Mouse (Mus musculus): ENCODE measurements at regions not wholly inside any gene's neighbourhood (a gene's known extent, or its start where the extent isn't known, plus 50 kb on each side); places are given as distances from the start of the nearest gene placed in this dataset.

DNA sequence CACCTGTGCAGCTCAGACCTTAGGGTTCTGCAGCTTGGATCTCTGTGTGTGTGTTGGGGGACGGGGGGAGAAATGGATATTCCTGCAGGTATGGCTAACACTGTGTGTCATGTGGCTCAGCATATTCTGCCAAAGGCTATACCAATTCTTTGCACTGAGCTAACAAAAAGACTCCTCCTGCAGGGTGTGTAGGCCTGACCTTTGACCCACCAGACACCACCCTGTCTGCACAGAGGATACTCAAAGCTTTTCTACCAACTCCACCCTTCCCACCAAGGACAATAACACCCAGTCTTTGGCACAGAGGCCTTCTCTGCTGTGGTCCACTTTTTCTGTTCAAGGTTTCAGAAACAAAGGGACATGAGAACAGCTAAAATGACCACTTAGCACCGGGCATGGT, 68.3 kb upstream of the Cdkn3 start:
- Histone ChIP-seq H3K4me3 (no peak overlapping the region), H3K27me3 (ENCODE audit: control insufficient read depth, insufficient read depth, insufficient read length) (no peaks in the 10 kb centered on the region), H3ac (ENCODE audit: control insufficient read depth, insufficient read length) (no peak overlapping the region), H3K4me2 (ENCODE audit: low read depth) (no peak overlapping the region), H3K79me2 (ENCODE audit: control insufficient read depth, insufficient read depth) (no peaks in the 10 kb centered on the region), H3K36me3 (ENCODE audit: control insufficient read depth, insufficient read depth) (no peaks in the 10 kb centered on the region)
- TF ChIP-seq REST (IDR thresholded peaks at IDR 0.05; ENCODE audit: insufficient read depth, insufficient read length), result no peak
- no peak for TF ChIP-seq CEBPB (IDR thresholded peaks at IDR 0.05; ENCODE audit: insufficient read depth, poor library complexity, severe bottlenecking)
- no peak for TF ChIP-seq POLR2AphosphoS2 (IDR thresholded peaks at IDR 0.05; ENCODE audit: insufficient read length, low read depth)

DNA sequence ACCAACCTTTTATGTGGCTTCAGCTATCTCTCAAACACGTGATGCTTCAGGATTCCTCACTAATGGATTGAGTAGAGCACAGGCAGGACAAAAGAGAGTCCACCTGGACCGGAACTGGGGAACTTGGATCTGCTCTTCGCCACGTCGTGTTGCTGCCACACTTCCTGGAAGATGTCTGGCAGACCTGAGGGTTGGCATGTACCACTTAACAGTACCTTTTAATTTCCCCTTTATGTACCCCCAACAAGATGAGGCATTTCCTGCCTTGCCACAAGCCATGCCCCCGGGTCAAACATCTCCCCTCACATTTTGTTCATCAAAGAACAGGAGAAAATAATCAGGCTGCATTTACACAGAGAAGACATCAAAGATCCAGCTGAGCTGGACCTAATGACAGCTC, 77.6 kb upstream of the Cdkn3 start:
- TF ChIP-seq CEBPB (IDR thresholded peaks at IDR 0.05; ENCODE audit: insufficient read depth, poor library complexity, severe bottlenecking), result no peak
- TF ChIP-seq TCF3 (IDR thresholded peaks at IDR 0.05; ENCODE audit: insufficient read length, low read depth), result no peak
- TF ChIP-seq MYOD1 (IDR thresholded peaks at IDR 0.05; ENCODE audit: control insufficient read depth in 1 of 3, insufficient read length in 2 of 3, low read depth in 2 of 3), result no peak
- TF ChIP-seq POLR2AphosphoS2 (IDR thresholded peaks at IDR 0.05; ENCODE audit: insufficient read length, low read depth), result no peak
- no peak for TF ChIP-seq REST (IDR thresholded peaks at IDR 0.05; ENCODE audit: insufficient read depth, insufficient read length)
- no peak for TF ChIP-seq SRF (IDR thresholded peaks at IDR 0.05; ENCODE audit: control insufficient read depth, insufficient read length, low read depth)
- TF ChIP-seq TCF12 (IDR thresholded peaks at IDR 0.05; ENCODE audit: insufficient read depth, poor library complexity, severe bottlenecking), result no peak
- no peak for TF ChIP-seq MYOG (IDR thresholded peaks at IDR 0.05; ENCODE audit: control insufficient read depth in 1 of 3, insufficient read depth in 1 of 3, insufficient read length in 2 of 3, low read depth in 2 of 3)
- TF ChIP-seq MAX (IDR thresholded peaks at IDR 0.05; ENCODE audit: low read depth), result no peak
- TF ChIP-seq USF1 (IDR thresholded peaks at IDR 0.05; ENCODE audit: low read depth), result no peak
- H3K4me3 ChIP-seq, result no peak overlapping the region
- H3ac ChIP-seq (ENCODE audit: control insufficient read depth, insufficient read length), result no peak overlapping the region
- no peaks in the 10 kb centered on the region for H3K36me3 ChIP-seq (ENCODE audit: control insufficient read depth, insufficient read depth)
- H3K79me2 ChIP-seq (ENCODE audit: control insufficient read depth, insufficient read depth), result no peaks in the 10 kb centered on the region
- no peaks in the 10 kb centered on the region for H3K27me3 ChIP-seq (ENCODE audit: control insufficient read depth, insufficient read depth, insufficient read length)
- H3K4me2 ChIP-seq (ENCODE audit: low read depth), result no peak overlapping the region

DNA sequence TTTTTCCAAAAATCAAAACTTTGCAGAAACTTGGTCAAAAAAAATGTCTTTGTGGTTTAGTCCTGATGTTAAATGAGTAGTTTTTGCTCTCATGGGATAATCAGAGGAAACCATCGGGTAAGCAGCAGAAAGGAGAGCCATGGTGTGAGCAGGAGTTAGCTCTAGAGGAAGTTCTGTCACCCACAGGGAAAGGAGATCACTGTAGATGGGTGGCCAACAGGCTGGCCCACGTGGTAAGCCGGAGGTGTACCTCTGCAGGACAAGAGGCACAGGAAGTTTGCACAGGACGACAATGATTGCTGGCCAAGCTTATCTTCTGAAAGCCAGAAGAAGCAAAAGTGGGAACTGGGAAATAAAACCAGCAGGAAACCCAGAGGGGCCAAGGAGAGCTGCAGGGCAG, 81.4 kb upstream of the Cdkn3 start:
- H3K79me2 ChIP-seq (ENCODE audit: control insufficient read depth, insufficient read depth), result no peaks in the 10 kb centered on the region
- no peak for TF ChIP-seq TCF12 (IDR thresholded peaks at IDR 0.05; ENCODE audit: insufficient read depth, poor library complexity, severe bottlenecking)
- TF ChIP-seq CEBPB (IDR thresholded peaks at IDR 0.05; ENCODE audit: insufficient read depth, poor library complexity, severe bottlenecking), result no peak
- TF ChIP-seq POLR2A (IDR thresholded peaks at IDR 0.05; ENCODE audit: insufficient read length, low read depth), result no peak
- TF ChIP-seq USF1 (IDR thresholded peaks at IDR 0.05; ENCODE audit: low read depth), result no peak
- TF ChIP-seq E2F4 (IDR thresholded peaks at IDR 0.05; ENCODE audit: insufficient read depth), result no peak
- TF ChIP-seq SRF (IDR thresholded peaks at IDR 0.05; ENCODE audit: control insufficient read depth, insufficient read length, low read depth), result no peak
- no peak for TF ChIP-seq MYOG (IDR thresholded peaks at IDR 0.05; ENCODE audit: control insufficient read depth in 1 of 3, insufficient read depth in 1 of 3, insufficient read length in 2 of 3, low read depth in 2 of 3)
- no peak for TF ChIP-seq REST (IDR thresholded peaks at IDR 0.05; ENCODE audit: insufficient read depth, insufficient read length)
- no peak for TF ChIP-seq MAX (IDR thresholded peaks at IDR 0.05; ENCODE audit: low read depth)
- TF ChIP-seq MYOD1 (IDR thresholded peaks at IDR 0.05; ENCODE audit: control insufficient read depth in 1 of 3, insufficient read length in 2 of 3, low read depth in 2 of 3), result no peak
- no peak for TF ChIP-seq TCF3 (IDR thresholded peaks at IDR 0.05; ENCODE audit: insufficient read length, low read depth)
- H3K4me2 ChIP-seq (ENCODE audit: low read depth), result no peak overlapping the region
- no peaks in the 10 kb centered on the region for H3K36me3 ChIP-seq (ENCODE audit: control insufficient read depth, insufficient read depth)
- H3K4me3 ChIP-seq, result no peak overlapping the region
- no peaks in the 10 kb centered on the region for H3K27me3 ChIP-seq (ENCODE audit: control insufficient read depth, insufficient read depth, insufficient read length)
- H3ac ChIP-seq (ENCODE audit: control insufficient read depth, insufficient read length), result no peak overlapping the region

DNA sequence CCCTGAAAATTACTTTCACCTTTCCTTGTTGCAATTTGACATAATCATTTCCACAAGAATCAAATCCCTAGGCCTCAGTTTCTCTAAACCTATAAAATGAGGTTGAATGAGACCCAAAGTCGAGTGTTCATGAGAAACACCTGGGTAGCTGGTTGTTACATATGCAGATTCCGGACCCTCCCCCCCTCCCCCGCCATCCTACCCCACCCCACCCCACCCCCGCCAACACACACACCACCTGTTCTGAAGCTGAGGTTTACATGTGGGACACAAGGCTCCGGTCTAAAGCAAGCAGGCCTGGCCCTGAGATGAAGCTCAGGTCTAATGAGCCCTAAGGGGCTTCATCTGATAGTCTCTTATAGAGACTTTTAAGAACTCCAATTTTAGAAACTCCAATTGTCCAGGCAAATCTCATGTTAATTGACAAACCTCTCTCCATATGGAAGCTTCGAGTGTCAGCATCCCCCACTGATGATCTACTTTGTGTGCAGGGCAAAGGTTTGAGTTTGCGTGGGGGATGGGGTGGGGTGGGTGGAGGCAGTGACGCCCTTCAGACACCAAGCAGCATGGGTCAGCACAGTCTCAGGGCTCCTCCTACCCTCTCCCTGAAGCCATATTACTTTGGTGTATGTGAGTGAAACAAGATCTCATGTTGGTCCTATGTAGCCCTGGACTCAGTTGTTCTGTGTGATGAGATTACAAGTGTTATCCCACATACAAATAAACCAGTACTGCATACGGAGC, 88.7 kb upstream of the Cdkn3 start:
- no peak for TF ChIP-seq MYOG (IDR thresholded peaks at IDR 0.05; ENCODE audit: control insufficient read depth in 1 of 3, insufficient read depth in 1 of 3, insufficient read length in 2 of 3, low read depth in 2 of 3)
- no peak for TF ChIP-seq TCF12 (IDR thresholded peaks at IDR 0.05; ENCODE audit: insufficient read depth, poor library complexity, severe bottlenecking)
- Histone ChIP-seq H3K36me3 (ENCODE audit: control insufficient read depth, insufficient read depth) (no peaks in the 10 kb centered on the region), H3K27me3 (ENCODE audit: control insufficient read depth, insufficient read depth, insufficient read length) (no peaks in the 10 kb centered on the region), H3K4me2 (ENCODE audit: low read depth) (no peak overlapping the region), H3K79me2 (ENCODE audit: control insufficient read depth, insufficient read depth) (no peaks in the 10 kb centered on the region), H3ac (ENCODE audit: control insufficient read depth, insufficient read length) (no peak overlapping the region), H3K4me3 (no peak overlapping the region)

DNA sequence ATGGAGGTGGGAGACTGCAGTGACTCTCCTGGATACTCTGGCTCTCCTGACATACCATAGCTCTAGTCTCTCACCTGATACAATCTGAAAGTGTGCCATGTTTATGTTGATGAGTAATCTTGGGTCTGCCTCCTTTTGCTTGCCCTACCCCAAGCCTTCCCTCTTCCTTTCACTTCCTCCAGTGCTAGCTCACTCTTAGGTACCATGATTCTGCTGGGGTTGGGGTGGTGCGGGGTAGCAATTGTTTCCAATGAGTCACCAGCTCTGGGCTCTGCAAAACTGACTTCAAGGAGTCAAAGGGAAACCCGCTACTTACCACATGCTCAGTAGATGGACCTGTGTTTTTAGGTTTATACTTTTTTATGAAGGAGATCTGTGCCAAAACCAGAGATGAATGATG, 89.3 kb upstream of the Cdkn3 start:
- Histone ChIP-seq H3K36me3 (ENCODE audit: control insufficient read depth, insufficient read depth) (no peaks in the 10 kb centered on the region), H3K79me2 (ENCODE audit: control insufficient read depth, insufficient read depth) (no peaks in the 10 kb centered on the region), H3K4me2 (ENCODE audit: low read depth) (no peak overlapping the region), H3ac (ENCODE audit: control insufficient read depth, insufficient read length) (no peak overlapping the region), H3K27me3 (ENCODE audit: control insufficient read depth, insufficient read depth, insufficient read length) (no peaks in the 10 kb centered on the region), H3K4me3 (no peak overlapping the region)
- TF ChIP-seq TCF12 (IDR thresholded peaks at IDR 0.05; ENCODE audit: insufficient read depth, poor library complexity, severe bottlenecking) (no peak), SRF (IDR thresholded peaks at IDR 0.05; ENCODE audit: control insufficient read depth, insufficient read length, low read depth) (no peak), REST (IDR thresholded peaks at IDR 0.05; ENCODE audit: insufficient read depth, insufficient read length) (no peak), USF1 (IDR thresholded peaks at IDR 0.05; ENCODE audit: low read depth) (no peak), MYOG (IDR thresholded peaks at IDR 0.05; ENCODE audit: control insufficient read depth in 1 of 3, insufficient read depth in 1 of 3, insufficient read length in 2 of 3, low read depth in 2 of 3) (no peak), TCF3 (IDR thresholded peaks at IDR 0.05; ENCODE audit: insufficient read length, low read depth) (no peak), E2F4 (IDR thresholded peaks at IDR 0.05; ENCODE audit: insufficient read depth) (no peak), MYOD1 (IDR thresholded peaks at IDR 0.05; ENCODE audit: control insufficient read depth in 1 of 3, insufficient read length in 2 of 3, low read depth in 2 of 3) (no peak), POLR2A (IDR thresholded peaks at IDR 0.05; ENCODE audit: insufficient read length, low read depth) (no peak), CEBPB (IDR thresholded peaks at IDR 0.05; ENCODE audit: insufficient read depth, poor library complexity, severe bottlenecking) (no peak), MAX (IDR thresholded peaks at IDR 0.05; ENCODE audit: low read depth) (no peak), POLR2AphosphoS2 (IDR thresholded peaks at IDR 0.05; ENCODE audit: insufficient read length, low read depth) (no peak)

All from myocyte (in vitro differentiated cells).